Mouse (Mus musculus) megakaryocyte-erythroid progenitor cell, adult 5-6 weeks (primary cell): ENCODE data around the gene Anks1b. TPM values are rescaled to one million over a fixed set of nuclear protein-coding genes. Genes with fewer than 3 reads are reported as not detected.

Experiments used
- ATAC-seq: replicated peaks from 2 replicates; pipeline ENCODE4 v1.8.0; 2016; ENCODE audit warnings: mild to moderate bottlenecking, inconsistent platforms; ENCODE audit not compliant: severe bottlenecking, poor library complexity, low FRiP score, low TSS enrichment
- total RNA-seq, 2 experiments: library from RNA; stranded (forward) in 1 of 2; stranded (reverse) in 1 of 2; fragments of 200-1000, 215-1000 nt in 1 of 2; fragments of >200 nt in 1 of 2; fragmentation: Nextera tagmentation in 1 of 2; gene quantifications; 2 replicates each; pipeline ENCODE4 v1.2.3; 2014 to 2017

Gene Anks1b
- total RNA-seq, 2 experiments from 2014 or later: not detected

- no peak for ATAC-seq
Measured at GRCm38 (mm10) chr10:90757773-90758172, 884.5 kb downstream of the Anks1b start.

- ATAC-seq: no peak
Measured at GRCm38 (mm10) chr10:90759929-90760328, 886.6 kb downstream of the Anks1b start.

GRCm38 (mm10) chr10:90766261-90766660, 893.0 kb downstream of the Anks1b start:
- ATAC-seq: no peak

GRCm38 (mm10) chr10:90770403-90770955, 897.2 kb downstream of the Anks1b start:
- ATAC-seq: no peak

GRCm38 (mm10) chr10:90771046-90771445, 897.7 kb downstream of the Anks1b start:
- no peak for ATAC-seq

- ATAC-seq: no peak
Measured at GRCm38 (mm10) chr10:90771471-90772226, 898.3 kb downstream of the Anks1b start.

GRCm38 (mm10) chr10:90779561-90780400, 906.5 kb downstream of the Anks1b start:
- ATAC-seq: no peak

GRCm38 (mm10) chr10:90784981-90785650, 911.8 kb downstream of the Anks1b start:
- ATAC-seq: no peak

- ATAC-seq: no peak
Measured at GRCm38 (mm10) chr10:90785680-90786079, 912.4 kb downstream of the Anks1b start.

GRCm38 (mm10) chr10:90803112-90803511, 929.8 kb downstream of the Anks1b start:
- no peak for ATAC-seq

- ATAC-seq: no peak
Measured at GRCm38 (mm10) chr10:90804602-90805095, 931.3 kb downstream of the Anks1b start.

- no peak for ATAC-seq
Measured at GRCm38 (mm10) chr10:90808616-90809310, 935.5 kb downstream of the Anks1b start.

GRCm38 (mm10) chr10:90809911-90810590, 936.7 kb downstream of the Anks1b start:
- ATAC-seq: no peak

- ATAC-seq: no peak
Measured at GRCm38 (mm10) chr10:90811446-90811845, 938.1 kb downstream of the Anks1b start.

GRCm38 (mm10) chr10:90813326-90813725, 940.0 kb downstream of the Anks1b start:
- no peak for ATAC-seq

- no peak for ATAC-seq
Measured at GRCm38 (mm10) chr10:90814412-90814811, 941.1 kb downstream of the Anks1b start.

GRCm38 (mm10) chr10:90818246-90818937, 945.1 kb downstream of the Anks1b start:
- ATAC-seq: no peak

- ATAC-seq: no peak
Measured at GRCm38 (mm10) chr10:90823438-90823837, 950.1 kb downstream of the Anks1b start.
